Mouse (Mus musculus): Measurements from ENCODE around the gene Spef2. TPM values are rescaled to one million over a fixed set of nuclear protein-coding genes. Genes with fewer than 3 reads are reported as not detected.
"Not testable (repeated sequence)": the region's sequence is repeated elsewhere in the genome, so short reads cannot be mapped to it uniquely, and the experiment has no call there.

Gene Spef2
- total RNA-seq, 2 experiments from 2014 or later, result 0.07 TPM; not detected in 1

DNA sequence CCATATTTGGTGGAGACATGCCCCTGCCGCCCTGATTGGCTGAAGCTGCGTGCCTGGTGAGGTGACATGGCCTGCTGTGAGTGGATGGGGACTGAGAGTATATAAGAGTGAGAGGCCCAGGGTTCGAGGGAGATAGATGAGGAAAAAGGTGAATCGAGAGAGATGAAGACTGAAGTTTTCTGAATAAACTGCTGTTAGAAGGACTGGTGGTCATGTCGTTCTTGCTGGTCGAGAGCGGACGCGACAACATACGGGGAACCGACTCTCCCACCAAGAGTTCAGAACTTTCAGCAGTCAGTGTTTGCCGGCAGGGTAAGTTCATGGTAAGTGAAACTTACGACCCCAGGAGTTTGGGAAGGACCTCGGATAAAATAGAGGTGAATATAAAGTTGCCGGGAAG lies 191.4 kb downstream of the Spef2 start:
- not testable (repeated sequence) for DNase-seq (ENCODE audit: low spot score)

DNA sequence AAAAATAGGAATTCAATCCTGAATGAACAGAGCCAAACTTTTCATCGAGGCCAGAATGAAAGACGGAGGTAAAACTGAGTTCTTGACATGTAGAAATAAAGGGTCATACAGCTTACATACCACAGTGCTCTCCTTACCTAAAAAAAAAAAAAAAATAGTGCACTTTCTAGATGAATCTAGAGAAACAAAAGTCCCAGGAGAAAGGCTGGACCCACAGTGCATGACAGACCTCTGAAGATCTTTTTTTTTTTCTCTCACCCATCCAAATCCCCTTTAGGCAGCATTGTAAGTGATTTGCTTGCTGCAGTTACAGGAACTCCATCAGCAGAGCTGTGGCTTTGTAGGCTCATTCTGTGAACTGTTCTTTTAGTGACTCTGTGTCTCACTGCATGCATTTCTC lies 199.7 kb downstream of the Spef2 start:
- no peak for DNase-seq (ENCODE audit: low spot score)

DNA sequence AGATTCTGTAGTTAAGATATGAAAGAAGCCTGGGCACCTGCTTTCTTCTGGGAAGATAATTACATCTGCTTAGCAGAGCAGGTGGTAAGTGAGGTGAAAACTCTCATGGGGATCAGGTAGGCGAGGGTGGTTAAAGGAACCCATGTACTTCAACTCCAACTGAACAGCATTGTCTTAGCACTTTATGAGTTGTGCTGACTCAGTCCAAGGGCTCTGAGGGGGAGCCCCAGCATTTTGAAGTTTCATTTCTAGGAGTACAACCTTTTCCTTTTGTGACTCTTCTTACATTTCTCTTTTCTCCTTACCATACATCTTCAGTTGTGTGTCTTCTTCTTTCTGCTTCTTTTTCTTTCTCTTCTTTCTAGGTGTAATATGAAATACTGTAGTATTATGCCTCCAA lies 213.5 kb downstream of the Spef2 start:
- DNase-seq (ENCODE audit: low spot score), result no peak

DNA sequence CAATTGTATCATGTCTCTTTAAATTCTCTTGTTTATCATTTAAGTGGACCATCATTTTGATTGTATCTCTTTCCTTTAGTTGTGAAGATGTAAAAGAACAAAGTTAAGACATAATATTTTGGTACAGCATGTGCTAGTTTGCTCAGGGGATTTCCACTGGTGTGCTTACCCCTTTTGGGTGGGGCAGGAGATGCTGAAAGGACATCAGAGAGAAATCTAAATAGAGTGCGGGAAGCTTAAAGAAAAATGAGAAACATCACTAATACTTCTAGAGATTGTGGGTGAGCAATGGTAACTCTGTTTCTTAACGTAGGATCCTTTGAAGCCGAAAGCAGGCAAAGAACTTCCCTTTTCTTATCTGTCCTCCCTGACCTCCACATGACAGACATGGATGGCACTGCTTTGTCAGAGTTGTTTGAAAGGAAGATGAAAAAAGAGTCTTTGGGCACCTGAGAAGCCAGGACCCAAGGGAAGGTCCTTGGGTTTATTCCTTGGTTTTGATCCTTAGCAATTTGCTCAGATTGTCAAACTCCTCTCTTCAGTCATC lies 215.2 kb downstream of the Spef2 start:
- DNase-seq (ENCODE audit: low spot score), result no peak

DNA sequence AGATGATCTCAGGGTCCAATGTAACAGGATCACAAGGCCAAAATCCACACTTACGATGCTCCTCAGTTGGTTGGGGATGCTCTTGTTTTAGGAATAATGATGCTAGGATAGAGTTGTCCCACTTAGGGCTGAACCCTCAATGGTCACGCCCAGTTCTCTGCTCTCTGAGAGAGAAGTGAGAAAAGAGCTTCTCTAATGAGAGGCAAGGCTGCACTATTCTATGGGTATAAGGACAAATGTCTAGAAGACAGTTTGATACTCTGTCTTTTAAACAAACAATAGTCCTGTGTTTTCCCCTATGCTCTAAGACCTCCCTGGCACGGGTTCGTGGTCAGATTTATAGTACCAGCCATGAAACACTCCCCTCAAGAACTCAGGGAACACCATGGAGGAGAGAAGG lies 218.6 kb downstream of the Spef2 start, which contains the start of gene Il7r:
Gene Il7r, minus strand, starts transcription at position 101 of the 400 bp plus-strand sequence.
- no peak for DNase-seq (ENCODE audit: low spot score)

DNA sequence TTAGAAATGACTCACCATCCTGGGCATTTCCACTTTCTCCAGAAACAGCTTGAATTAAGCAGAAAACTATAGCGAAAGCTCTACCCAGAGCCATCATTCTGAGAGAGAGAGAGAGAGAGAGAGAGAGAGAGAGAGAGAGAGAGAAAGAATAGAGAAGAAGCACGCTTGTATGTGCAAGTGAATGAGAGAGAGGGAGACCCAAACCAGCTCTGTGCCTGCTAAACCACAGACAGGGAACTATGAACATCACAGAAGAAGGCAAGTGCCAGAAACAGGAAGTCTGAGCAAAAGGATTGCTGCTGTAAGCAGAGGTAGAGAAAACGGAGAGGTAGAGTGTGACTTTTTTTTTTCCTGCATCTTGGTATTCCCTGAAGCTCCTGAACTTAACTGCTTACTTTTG lies 219.0 kb downstream of the Spef2 start:
- no peak for DNase-seq (ENCODE audit: low spot score)

Other genes starting within 250 kb of the Spef2 start
- under 1 TPM; 0.55 TPM for gene Il7r, start 218.7 kb downstream of the Spef2 start, total RNA-seq (2021)

Measured in gastrocnemius, adult 18-20 months (tissue).